Mouse (Mus musculus): ENCODE data around the gene Tbl1xr1.

Gene Tbl1xr1

DNA sequence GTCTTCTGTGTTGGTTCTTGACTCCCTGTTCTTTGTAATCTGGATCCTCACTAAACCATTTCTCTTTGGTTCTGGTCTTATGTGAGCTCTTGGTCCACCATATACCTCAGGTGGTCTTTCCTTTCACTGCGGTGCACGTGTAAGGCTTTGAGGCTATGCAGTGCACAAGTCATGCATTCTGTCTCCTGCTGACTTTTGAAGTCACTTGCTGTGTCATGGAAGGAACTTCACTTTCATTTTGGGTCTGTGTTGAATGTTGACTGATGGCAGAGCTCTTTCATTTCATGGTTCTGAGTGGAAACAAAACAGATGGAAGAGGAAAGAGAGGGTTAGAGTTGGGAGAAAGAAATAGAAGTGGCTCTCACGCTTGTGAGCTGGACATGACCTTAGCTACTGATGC lies 13.4 kb downstream of the Tbl1xr1 start:
- no peak for DNase-seq (ENCODE audit: low spot score in 2 of 2)

- peak in 1 of 2 experiments; percentile 20 for DNase-seq (ENCODE audit: low spot score in 2 of 2)
Observed at GRCm38 (mm10) chr3:22090431-22091265, 14.2 kb downstream of the Tbl1xr1 start.

DNA sequence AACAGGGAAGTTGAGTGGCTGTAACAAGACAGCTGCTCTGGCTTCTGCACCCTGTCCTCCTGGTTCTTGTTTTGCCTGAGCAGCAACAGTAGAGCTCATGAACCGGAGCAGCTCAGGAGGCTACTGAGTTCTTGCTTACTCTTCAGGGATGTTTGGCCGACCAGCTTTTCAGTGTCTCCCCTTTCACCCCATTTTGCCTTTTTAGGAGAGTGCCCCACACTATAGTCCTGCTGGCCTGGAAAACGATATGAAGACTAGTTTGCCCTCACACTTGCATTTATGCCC lies 14.8 kb downstream of the Tbl1xr1 start:
- DNase-seq (ENCODE audit: low spot score in 2 of 2): no peak

GRCm38 (mm10) chr3:22091681-22092080 lies 15.2 kb downstream of the Tbl1xr1 start:
- DNase-seq (ENCODE audit: low spot score in 2 of 2): no peak

DNA sequence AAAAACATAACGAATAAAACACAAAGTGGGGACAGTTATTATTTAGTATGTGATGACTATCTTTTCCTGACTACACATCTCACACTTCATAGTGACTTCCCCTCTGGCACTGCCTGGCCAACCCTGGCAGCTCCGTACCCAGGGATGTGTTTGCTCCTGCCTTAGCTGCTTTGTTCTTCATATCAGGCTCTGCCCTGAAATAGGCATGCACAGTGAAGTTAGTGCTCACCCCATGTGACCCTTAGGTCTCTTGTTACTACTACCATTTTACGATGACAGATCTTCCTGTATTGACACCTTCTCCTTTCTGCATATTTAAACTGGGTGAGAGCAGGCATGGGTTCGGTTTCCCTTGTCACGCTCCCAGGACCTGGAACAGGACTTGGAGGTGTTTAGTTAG lies 16.3 kb downstream of the Tbl1xr1 start:
- no peak for DNase-seq (ENCODE audit: low spot score in 2 of 2)

DNA sequence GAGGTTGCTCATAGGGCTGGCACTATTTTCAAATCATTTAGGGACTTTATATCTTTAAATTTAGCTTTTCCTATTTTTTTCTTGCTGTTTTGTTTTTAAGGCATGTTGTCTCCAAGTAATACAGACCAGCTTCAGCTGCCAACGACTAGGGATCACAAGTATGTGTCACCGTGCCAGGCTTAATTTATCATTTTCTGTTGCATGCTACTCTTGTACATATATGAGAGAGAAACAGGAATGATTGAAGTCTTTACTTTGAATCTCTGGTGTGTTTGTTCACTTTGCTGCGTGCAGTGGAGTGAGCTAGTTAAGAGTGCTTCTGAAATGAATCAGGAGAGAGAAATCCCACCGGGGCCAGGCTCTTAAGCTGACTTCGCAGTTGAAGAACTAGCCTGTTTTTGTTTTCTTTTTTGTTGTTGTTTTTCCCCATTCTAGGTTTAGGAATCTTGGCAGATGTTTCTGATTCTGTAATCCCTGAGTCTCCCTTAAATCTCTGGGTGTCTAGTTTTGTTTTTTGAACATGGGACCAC lies 27.6 kb downstream of the Tbl1xr1 start:
- no peak for DNase-seq (ENCODE audit: low spot score in 2 of 2)

GRCm38 (mm10) chr3:22105471-22105870 lies 29.0 kb downstream of the Tbl1xr1 start:
- DNase-seq (ENCODE audit: low spot score in 2 of 2): no peak

DNA sequence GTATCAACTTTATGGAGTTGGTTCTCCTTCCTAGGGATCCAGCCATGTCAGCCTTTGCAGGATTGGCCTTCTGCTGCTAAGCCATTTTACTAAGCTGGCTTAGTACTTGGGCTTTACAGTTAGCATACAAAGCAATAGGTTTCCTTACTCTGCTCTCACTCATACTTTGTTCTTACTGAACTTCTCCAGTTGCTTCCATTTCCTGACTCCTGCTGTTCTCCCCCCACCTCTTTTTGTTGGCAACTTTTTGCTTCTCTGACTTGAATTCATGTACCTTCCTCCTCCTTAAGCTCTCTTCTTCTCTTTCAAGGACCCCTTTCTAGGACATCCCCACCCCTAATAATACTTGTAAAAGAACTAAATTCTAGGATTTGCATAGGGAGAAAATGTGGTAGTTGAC lies 31.6 kb downstream of the Tbl1xr1 start:
- no peak for DNase-seq (ENCODE audit: low spot score in 2 of 2)

- DNase-seq (ENCODE audit: low spot score in 2 of 2): no peak
Observed at GRCm38 (mm10) chr3:22109651-22110050, 33.2 kb downstream of the Tbl1xr1 start.

- DNase-seq (ENCODE audit: low spot score in 2 of 2): no peak
Observed at GRCm38 (mm10) chr3:22113773-22114172, 37.3 kb downstream of the Tbl1xr1 start.

DNA sequence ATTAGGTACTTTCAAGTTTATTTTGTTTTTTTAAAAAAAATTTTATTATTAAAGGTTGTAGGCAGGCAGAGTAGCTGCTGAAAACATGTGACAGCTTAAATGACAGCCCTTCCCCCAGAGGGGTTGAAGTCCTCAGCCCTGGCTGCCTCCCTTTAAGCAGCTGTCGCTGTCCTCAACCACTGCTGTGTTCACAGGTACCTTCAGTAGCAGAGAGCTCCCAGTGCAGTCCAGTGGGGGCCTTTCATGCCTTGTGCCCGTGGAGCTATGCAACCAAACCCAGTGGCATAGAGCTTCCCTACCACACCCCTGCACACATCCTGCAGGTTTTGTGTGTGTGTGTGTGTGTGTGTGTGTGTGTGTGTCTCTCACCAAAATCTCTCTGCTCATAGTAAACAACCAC lies 38.8 kb downstream of the Tbl1xr1 start:
- no peak for DNase-seq (ENCODE audit: low spot score in 2 of 2)

GRCm38 (mm10) chr3:22115678-22116077 lies 39.2 kb downstream of the Tbl1xr1 start:
- no peak for DNase-seq (ENCODE audit: low spot score in 2 of 2)

- no peak for DNase-seq (ENCODE audit: low spot score in 2 of 2)
Observed at GRCm38 (mm10) chr3:22116188-22116587, 39.7 kb downstream of the Tbl1xr1 start.

- no peak for DNase-seq (ENCODE audit: low spot score in 2 of 2)
Observed at GRCm38 (mm10) chr3:22121741-22122140, 45.3 kb downstream of the Tbl1xr1 start.

DNA sequence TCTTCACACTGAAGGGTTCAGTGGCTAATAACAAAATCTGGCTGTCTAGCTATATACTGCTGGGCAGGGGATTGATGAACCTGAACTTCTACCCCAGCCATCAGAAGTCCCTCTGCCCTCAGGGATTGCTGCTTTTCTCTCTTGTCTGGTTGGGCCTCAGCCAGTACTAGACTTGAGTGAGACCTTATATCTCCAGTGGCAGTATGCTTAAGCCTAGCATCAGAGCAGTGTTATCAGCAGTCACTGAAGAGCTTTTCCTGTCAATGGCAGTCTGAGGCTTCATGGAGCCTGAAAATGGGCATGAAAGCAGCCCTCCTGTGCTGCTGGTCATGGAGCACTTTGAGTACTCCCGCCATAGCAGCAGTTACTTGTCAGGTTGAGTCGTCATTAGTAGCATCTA lies 46.7 kb downstream of the Tbl1xr1 start:
- no peak for DNase-seq (ENCODE audit: low spot score in 2 of 2)

GRCm38 (mm10) chr3:22126251-22126826 lies 49.9 kb downstream of the Tbl1xr1 start:
- DNase-seq (ENCODE audit: low spot score in 2 of 2): no peak

- DNase-seq (ENCODE audit: low spot score in 2 of 2): no peak
Observed at GRCm38 (mm10) chr3:22131277-22131676, 54.8 kb downstream of the Tbl1xr1 start.

GRCm38 (mm10) chr3:22133626-22134025 lies 57.2 kb downstream of the Tbl1xr1 start:
- DNase-seq (ENCODE audit: low spot score in 2 of 2): no peak

DNA sequence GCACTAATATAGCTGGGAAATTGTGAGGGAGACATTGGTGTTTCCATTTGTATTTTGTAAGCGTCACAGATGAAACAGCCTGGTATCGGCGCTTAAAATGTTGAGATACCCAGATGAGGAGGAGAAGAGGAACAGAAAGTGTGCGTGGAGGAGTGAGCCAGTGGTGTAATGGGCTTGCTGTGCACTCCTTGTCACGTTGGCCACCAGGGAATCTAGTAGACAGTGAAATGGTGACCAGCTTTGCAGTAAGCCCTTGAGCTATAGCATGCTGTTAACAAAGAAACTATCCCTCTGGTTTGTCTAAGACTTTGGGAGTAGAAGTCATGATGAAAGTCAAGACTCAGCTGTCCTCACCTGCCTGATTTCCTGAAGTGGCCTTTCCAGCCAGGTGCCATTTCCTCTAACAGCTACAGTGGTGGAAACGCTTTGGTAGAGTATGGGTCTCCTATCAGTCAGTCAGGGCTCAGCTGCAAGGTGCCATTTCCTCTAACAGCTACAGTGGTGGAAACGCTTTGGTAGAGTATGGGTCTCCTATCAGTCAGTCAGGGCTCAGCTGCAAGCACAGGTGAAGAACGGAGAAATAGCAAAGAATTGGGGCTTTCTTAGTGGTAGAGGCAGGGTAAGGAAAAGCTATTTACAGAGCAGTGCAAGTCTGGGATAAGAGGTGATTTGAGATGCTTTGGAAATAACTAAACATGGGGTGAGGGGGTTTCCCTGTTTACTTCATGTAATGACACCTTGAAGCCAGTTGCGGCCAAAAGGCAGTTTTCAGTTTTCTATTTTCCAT lies 61.5 kb downstream of the Tbl1xr1 start:
- no peak for DNase-seq (ENCODE audit: low spot score in 2 of 2)

DNA sequence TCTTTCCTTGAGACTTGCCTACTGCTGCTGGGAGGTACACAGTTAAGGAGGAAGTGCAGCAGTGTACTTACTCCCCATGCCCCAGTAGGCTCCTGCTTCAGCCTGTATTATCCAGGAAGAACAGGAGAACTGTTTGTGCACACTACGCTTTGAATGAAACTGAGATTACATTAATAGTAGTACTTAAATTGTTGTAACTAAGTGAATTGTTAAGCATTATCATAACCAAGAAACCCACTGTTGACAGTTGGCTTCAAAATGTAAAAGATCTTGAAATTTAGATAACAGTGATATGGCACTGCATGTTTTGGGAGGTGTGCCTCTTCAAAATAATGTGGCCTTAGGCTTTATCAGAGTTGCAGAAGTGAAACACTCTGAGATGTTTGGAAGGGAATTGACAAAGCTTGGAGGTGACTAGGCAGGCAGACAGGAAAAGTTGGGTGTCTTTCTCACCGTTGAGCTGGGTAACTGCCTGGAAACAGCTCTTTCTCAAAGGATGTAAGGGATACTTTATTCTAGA lies 62.2 kb downstream of the Tbl1xr1 start:
- DNase-seq (ENCODE audit: low spot score in 2 of 2): no peak

DNA sequence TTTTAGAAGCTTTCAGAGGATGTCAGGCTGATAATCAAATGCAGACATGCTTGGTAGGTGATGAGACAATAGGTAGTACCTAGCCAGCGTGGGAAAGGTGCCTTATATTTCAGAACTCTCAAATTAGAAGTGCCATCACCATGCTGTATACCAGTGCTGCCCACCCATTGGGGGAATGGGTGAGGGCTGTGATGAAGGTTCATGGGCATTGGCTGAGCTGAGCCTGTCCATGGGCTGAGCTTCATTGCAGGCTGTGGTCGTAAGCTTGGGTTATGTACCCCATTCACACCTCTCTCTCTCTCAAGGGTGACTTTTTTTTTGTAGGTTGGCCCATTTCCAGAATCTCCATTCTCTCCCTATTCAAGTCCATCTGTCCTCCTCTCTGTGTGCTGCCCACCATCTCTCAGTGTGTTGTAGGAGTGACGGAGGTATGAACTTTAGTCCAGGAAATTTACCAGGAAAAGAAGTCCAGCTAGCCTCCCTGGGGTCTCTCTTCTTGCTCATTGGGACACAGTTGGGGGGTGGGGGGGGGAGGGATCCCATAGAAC lies 63.7 kb downstream of the Tbl1xr1 start:
- DNase-seq (ENCODE audit: low spot score in 2 of 2): no peak

Data from urinary bladder, postnatal 36 days (tissue).